Mouse (Mus musculus) myocyte (in vitro differentiated cells): ENCODE measurements at regions not wholly inside any gene's neighbourhood (a gene's known extent, or its start where the extent isn't known, plus 50 kb on each side); places are given as distances from the start of the nearest gene placed in this dataset.

Source experiments
- H3K27me3 ChIP-seq: one replicate; pipeline ENCODE4 v1.6.1; 2011; ENCODE audit not compliant: control insufficient read depth, insufficient read depth, insufficient read length
- H3K36me3 ChIP-seq: one replicate; pipeline ENCODE4 v1.6.1; 2011; ENCODE audit not compliant: control insufficient read depth, insufficient read depth
- H3K4me2 ChIP-seq: one replicate; pipeline ENCODE4 v1.6.1; 2011; ENCODE audit warnings: low read depth, control low read depth
- H3K4me3 ChIP-seq: one replicate; pipeline ENCODE4 v1.5.1; 2011; ENCODE audit warnings: mild to moderate bottlenecking, control low read depth, moderate library complexity
- H3K79me2 ChIP-seq: one replicate; pipeline ENCODE4 v1.6.1; 2011; ENCODE audit not compliant: control insufficient read depth, insufficient read depth
- H3ac ChIP-seq: one replicate; pipeline ENCODE4 v1.6.1; 2011; ENCODE audit not compliant: control insufficient read depth, insufficient read length
- CEBPB ChIP-seq: IDR thresholded peaks from 2 replicates; pipeline ENCODE4 v1.6.1; 2011; ENCODE audit warnings: mild to moderate bottlenecking, moderate library complexity; ENCODE audit not compliant: poor library complexity, insufficient read depth, severe bottlenecking
- E2F4 ChIP-seq: IDR thresholded peaks from one replicate; pipeline ENCODE4 v1.6.1; 2011; ENCODE audit warnings: mild to moderate bottlenecking, control low read depth, moderate library complexity; ENCODE audit not compliant: insufficient read depth
- MAX ChIP-seq: IDR thresholded peaks from one replicate; pipeline ENCODE4 v1.6.1; 2011; ENCODE audit warnings: low read depth, mild to moderate bottlenecking, control low read depth
- MYOD1 ChIP-seq, 3 experiments: IDR thresholded peaks; one replicate each; pipeline ENCODE4 v1.6.1; 2011; ENCODE audit warnings: control low read depth in 2 of 3, low read depth in 2 of 3, mild to moderate bottlenecking in 2 of 3, moderate library complexity in 1 of 3; ENCODE audit not compliant: insufficient read length in 2 of 3, control insufficient read depth in 1 of 3
- MYOG ChIP-seq, 3 experiments: IDR thresholded peaks; one replicate each; pipeline ENCODE4 v1.6.1; 2011; ENCODE audit warnings: control low read depth in 2 of 3, low read depth in 2 of 3, mild to moderate bottlenecking in 2 of 3; ENCODE audit not compliant: insufficient read length in 2 of 3, control insufficient read depth in 1 of 3, insufficient read depth in 1 of 3
- POLR2A ChIP-seq: IDR thresholded peaks from one replicate; pipeline ENCODE4 v1.6.1; 2011; ENCODE audit warnings: low read depth, mild to moderate bottlenecking, control low read depth, moderate library complexity; ENCODE audit not compliant: insufficient read length
- POLR2AphosphoS2 ChIP-seq: IDR thresholded peaks from one replicate; pipeline ENCODE4 v1.6.1; 2011; ENCODE audit warnings: low read depth, control low read depth; ENCODE audit not compliant: insufficient read length
- REST ChIP-seq: IDR thresholded peaks from one replicate; pipeline ENCODE4 v1.6.1; 2011; ENCODE audit warnings: mild to moderate bottlenecking, control low read depth, moderate library complexity; ENCODE audit not compliant: insufficient read depth, insufficient read length
- SRF ChIP-seq: IDR thresholded peaks from one replicate; pipeline ENCODE4 v1.6.1; 2011; ENCODE audit warnings: low read depth; ENCODE audit not compliant: control insufficient read depth, insufficient read length
- TCF12 ChIP-seq: IDR thresholded peaks from one replicate; pipeline ENCODE4 v1.6.1; 2011; ENCODE audit warnings: mild to moderate bottlenecking, control low read depth; ENCODE audit not compliant: poor library complexity, insufficient read depth, severe bottlenecking
- TCF3 ChIP-seq: IDR thresholded peaks from one replicate; pipeline ENCODE4 v1.6.1; 2011; ENCODE audit warnings: low read depth, control low read depth; ENCODE audit not compliant: insufficient read length
- USF1 ChIP-seq: IDR thresholded peaks from one replicate; pipeline ENCODE4 v1.6.1; 2011; ENCODE audit warnings: low read depth, mild to moderate bottlenecking, control low read depth, moderate library complexity

DNA sequence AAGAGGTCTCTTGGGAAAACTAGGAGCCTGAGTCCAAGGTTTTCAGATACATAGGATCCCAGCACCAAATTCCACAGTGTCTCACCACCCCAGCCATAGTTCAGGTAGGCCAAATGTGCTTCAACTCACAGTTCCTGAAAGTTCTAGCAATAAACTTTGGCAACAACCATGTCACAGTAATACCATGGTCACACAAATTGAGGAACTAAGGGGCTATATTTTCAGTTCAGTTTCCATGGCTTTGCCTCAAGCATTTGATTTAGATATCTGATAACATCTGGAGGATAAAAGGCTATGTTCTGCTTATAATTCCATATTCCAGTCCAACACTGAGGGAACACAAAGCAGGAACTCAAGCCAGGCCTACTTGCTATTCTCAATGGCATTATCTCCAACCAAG is 256.2 kb upstream of the Erbb4 start:
- Histone ChIP-seq H3K4me3 (no peak overlapping the region), H3K4me2 (no peak overlapping the region), H3K79me2 (no peaks in the 10 kb centered on the region), H3K27me3 (no peaks in the 10 kb centered on the region), H3K36me3 (no peaks in the 10 kb centered on the region), H3ac (no peak overlapping the region)
- no peak for TF ChIP-seq POLR2A
- no peak for TF ChIP-seq E2F4
- TF ChIP-seq USF1: no peak
- TF ChIP-seq MYOD1 (IDR thresholded peaks at IDR 0.05; ENCODE audit: control insufficient read depth in 1 of 3, insufficient read length in 2 of 3, low read depth in 2 of 3): no peak
- no peak for TF ChIP-seq POLR2AphosphoS2
- no peak for TF ChIP-seq MAX
- TF ChIP-seq MYOG (IDR thresholded peaks at IDR 0.05; ENCODE audit: control insufficient read depth in 1 of 3, insufficient read depth in 1 of 3, insufficient read length in 2 of 3, low read depth in 2 of 3): no peak
- TF ChIP-seq CEBPB: no peak
- no peak for TF ChIP-seq SRF
- TF ChIP-seq TCF12: no peak
- no peak for TF ChIP-seq TCF3
- no peak for TF ChIP-seq REST

DNA sequence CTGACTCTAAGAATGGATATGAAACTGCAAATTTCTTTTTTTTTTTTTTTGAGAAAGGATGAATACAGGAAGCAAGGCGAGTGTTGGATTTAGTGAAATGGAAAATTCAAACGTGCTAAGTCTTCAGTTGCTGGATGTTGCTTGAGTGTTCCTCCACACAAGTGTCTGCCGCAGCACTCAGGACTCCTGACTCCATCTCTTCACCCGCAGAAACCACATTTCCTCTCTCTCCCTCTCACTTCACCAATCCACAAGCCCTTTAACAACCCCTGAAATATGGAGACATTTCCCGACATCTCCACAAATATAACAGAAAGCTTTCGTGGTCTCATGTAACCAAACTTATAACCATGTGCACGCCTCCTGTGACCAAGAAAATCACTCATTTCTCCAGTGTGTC is 249.7 kb upstream of the Erbb4 start:
- H3K79me2 ChIP-seq: no peaks in the 10 kb centered on the region
- TF ChIP-seq POLR2AphosphoS2: no peak
- TF ChIP-seq MYOD1 (IDR thresholded peaks at IDR 0.05; ENCODE audit: control insufficient read depth in 1 of 3, insufficient read length in 2 of 3, low read depth in 2 of 3): no peak
- TF ChIP-seq E2F4: no peak
- TF ChIP-seq POLR2A: no peak
- TF ChIP-seq MAX: no peak
- TF ChIP-seq MYOG (IDR thresholded peaks at IDR 0.05; ENCODE audit: control insufficient read depth in 1 of 3, insufficient read depth in 1 of 3, insufficient read length in 2 of 3, low read depth in 2 of 3): no peak
- no peak for TF ChIP-seq TCF3
- no peak for TF ChIP-seq USF1
- no peak for TF ChIP-seq CEBPB
- no peak for TF ChIP-seq REST
- no peak for TF ChIP-seq TCF12
- no peak for TF ChIP-seq SRF
- H3K27me3 ChIP-seq: no peaks in the 10 kb centered on the region
- H3K4me2 ChIP-seq: no peak overlapping the region
- no peak overlapping the region for H3ac ChIP-seq
- no peaks in the 10 kb centered on the region for H3K36me3 ChIP-seq
- no peak overlapping the region for H3K4me3 ChIP-seq

DNA sequence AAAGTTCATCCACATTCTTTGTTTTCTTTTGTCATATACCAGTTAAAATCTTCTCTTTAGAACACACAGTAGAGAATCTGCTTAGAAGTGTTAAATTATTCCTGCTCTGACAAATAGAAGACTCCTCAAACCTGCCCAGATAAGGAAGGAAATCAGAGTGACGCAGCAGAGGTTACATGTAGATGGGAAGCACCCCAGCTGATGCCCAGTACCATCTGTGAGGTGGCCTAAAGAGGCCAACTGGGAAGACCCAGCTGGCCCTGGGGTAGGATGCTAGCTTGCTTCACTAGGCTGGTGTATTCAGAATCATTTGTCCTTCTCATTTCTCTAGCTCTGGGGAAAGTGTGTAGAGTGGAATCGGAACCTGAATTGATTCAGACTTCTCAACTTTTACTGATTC is 242.6 kb upstream of the Erbb4 start:
- Histone ChIP-seq H3K4me3 (no peak overlapping the region), H3K79me2 (no peaks in the 10 kb centered on the region), H3K4me2 (no peak overlapping the region), H3K36me3 (no peaks in the 10 kb centered on the region), H3K27me3 (no peaks in the 10 kb centered on the region), H3ac (no peak overlapping the region)
- TF ChIP-seq MAX: no peak

DNA sequence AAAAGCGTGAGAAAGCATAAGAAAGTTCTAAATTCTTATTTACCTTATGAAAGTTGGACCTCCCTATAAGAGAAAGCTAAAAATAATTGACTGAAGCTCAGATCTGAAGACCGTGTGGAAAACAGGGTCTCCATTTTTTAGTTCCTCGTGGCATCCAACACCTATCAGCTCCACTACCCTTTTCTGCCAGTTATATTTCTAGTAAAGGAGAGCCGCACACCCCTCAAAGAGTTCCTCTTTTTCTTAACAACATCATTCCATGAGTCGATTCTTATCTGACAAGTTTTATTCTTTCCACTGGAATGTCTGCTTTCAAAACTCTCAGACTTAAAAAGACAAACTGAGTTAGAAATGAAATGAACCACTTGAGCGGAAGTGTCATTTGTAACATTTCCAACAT is 242.0 kb upstream of the Erbb4 start:
- TF ChIP-seq SRF (no peak), POLR2A (no peak), E2F4 (no peak)

GRCm38 (mm10) chr1:69342100-69342499 is 234.2 kb upstream of the Erbb4 start:
- no peaks in the 10 kb centered on the region for H3K36me3 ChIP-seq
- no peak overlapping the region for H3ac ChIP-seq
- TF ChIP-seq POLR2AphosphoS2 (no peak), SRF (no peak), TCF3 (no peak), USF1 (no peak), MAX (no peak), E2F4 (no peak), POLR2A (no peak), CEBPB (no peak), MYOD1 (IDR thresholded peaks at IDR 0.05; ENCODE audit: control insufficient read depth in 1 of 3, insufficient read length in 2 of 3, low read depth in 2 of 3) (no peak), MYOG (IDR thresholded peaks at IDR 0.05; ENCODE audit: control insufficient read depth in 1 of 3, insufficient read depth in 1 of 3, insufficient read length in 2 of 3, low read depth in 2 of 3) (no peak), TCF12 (no peak), REST (no peak)
- no peak overlapping the region for H3K4me2 ChIP-seq
- no peak overlapping the region for H3K4me3 ChIP-seq
- no peaks in the 10 kb centered on the region for H3K27me3 ChIP-seq
- H3K79me2 ChIP-seq: no peaks in the 10 kb centered on the region

More for the DNA sequence above, 242.0 kb upstream of the Erbb4 start:
- Histone ChIP-seq H3ac (no peak overlapping the region), H3K4me2 (no peak overlapping the region), H3K27me3 (no peaks in the 10 kb centered on the region), H3K79me2 (no peaks in the 10 kb centered on the region), H3K4me3 (no peak overlapping the region), H3K36me3 (no peaks in the 10 kb centered on the region)
